Comparison of ENCODE assay signal across 8 mouse cellular contexts in the genomic region with DNA sequence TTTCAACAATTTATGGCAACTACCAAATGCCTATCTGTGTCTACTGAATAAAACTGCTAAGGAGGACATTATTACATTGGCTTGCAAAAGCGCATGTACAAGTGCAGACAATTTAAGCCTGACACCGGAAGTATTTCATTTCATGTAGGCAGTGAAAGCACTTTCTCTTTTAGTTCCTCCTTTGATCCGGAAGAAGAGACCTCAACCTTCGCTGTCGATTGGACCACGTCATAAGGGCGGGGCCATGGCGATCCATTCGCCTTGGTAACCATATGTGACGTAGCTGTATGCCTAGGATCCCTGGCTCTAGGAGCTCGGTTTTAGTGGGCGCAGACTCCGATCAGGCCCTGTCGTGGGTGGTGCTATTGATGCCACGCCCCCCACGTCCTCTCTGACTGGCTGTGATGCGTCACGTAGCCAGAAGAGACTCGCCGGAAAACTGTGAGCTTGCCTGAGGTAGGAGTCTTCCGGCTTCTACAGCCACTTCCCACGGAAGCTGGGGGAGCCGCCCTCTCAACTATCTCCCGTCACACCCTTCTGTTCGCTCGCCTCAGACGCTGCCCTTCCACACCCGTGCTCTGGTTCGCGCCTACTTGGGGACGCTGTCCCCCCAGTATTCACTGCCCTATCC. TPM values are rescaled to one million over a fixed set of nuclear protein-coding genes. Genes with fewer than 3 reads are reported as not detected.
DNase-seq lines count a peak whose midpoint lies in the region; ATAC-seq and TF ChIP-seq lines count a peak whose summit lies in the region.

No protein-coding gene starts in this region.

- H3K4me2 ChIP-seq in forebrain, embryonic 12.5 days, result peak overlapping the region; percentile 60
- peak overlapping the region; percentile 80 for H3K4me2 ChIP-seq in heart, postnatal 0 days (ENCODE audit: low read depth, low read length)
- H3K4me2 ChIP-seq in liver, embryonic 16.5 days (ENCODE audit: low read depth, low read length), result peak overlapping the region; percentile 64
- H3K4me2 ChIP-seq in neural tube, embryonic 13.5 days, result peak overlapping the region; percentile 63

- H3K4me3 ChIP-seq in E14TG2a.4 (replicated peaks; ENCODE audit: low read length), result peak overlapping the region; percentile 85
- H3K4me3 ChIP-seq in forebrain, embryonic 12.5 days (replicated peaks), result peak overlapping the region; percentile 66
- peak overlapping the region; percentile 62 for H3K4me3 ChIP-seq in heart, postnatal 0 days (ENCODE audit: low read depth, low read length)
- H3K4me3 ChIP-seq in liver, embryonic 16.5 days (ENCODE audit: low read depth, low read length), result peak overlapping the region; percentile 71
- H3K4me3 ChIP-seq in neural tube, embryonic 13.5 days, result peak overlapping the region; percentile 54
- H3K4me3 ChIP-seq in testis, adult 2 months (ENCODE audit: control insufficient read depth, low read depth, low read length), result peak overlapping the region; percentile 92

- peak; percentile 82 for TF ChIP-seq POLR2A in testis, adult 2 months (IDR thresholded peaks at IDR 0.05; ENCODE audit: control insufficient read depth, low read depth, low read length)

- ATAC-seq in forebrain, embryonic 12.5 days (ENCODE audit: low FRiP score), result peak; percentile 99
- ATAC-seq in heart, postnatal 0 days (ENCODE audit: insufficient read depth, low read depth), result peak; percentile 97
- peak; percentile 95 for ATAC-seq in liver, embryonic 16.5 days (ENCODE audit: low read depth)
- ATAC-seq in neural tube, embryonic 13.5 days (ENCODE audit: low read depth), result peak; percentile 100

- H3K9ac ChIP-seq in forebrain, embryonic 12.5 days, result peak overlapping the region; percentile 59
- peak overlapping the region; percentile 60 for H3K9ac ChIP-seq in heart, postnatal 0 days (replicated peaks; ENCODE audit: low read depth, low read length)
- peak overlapping the region; percentile 64 for H3K9ac ChIP-seq in liver, embryonic 16.5 days (ENCODE audit: low read depth, low read length)
- peak overlapping the region; percentile 74 for H3K9ac ChIP-seq in neural tube, embryonic 13.5 days

- WGBS in forebrain, embryonic 12.5 days, result 2% methylated on average over 31 of the region's 31 CpGs
- 1% methylated on average over 31 of the region's 31 CpGs for WGBS in heart, postnatal 0 days
- 1% methylated on average over 31 of the region's 31 CpGs for WGBS in liver, embryonic 16.5 days (ENCODE audit: insufficient replicate concordance)
- 2% methylated on average over 31 of the region's 31 CpGs for WGBS in neural tube, embryonic 13.5 days

- no peaks in the 10 kb centered on the region for H3K9me3 ChIP-seq in E14TG2a.4 (ENCODE audit: low read length)
- peaks cover 1% of the 10 kb centered on the region; the same call in 1 of the 2 replicates for H3K9me3 ChIP-seq in forebrain, embryonic 12.5 days
- H3K9me3 ChIP-seq in heart, postnatal 0 days (replicated peaks; ENCODE audit: control insufficient read depth, low read length), result no peaks in the 10 kb centered on the region
- no peaks in the 10 kb centered on the region for H3K9me3 ChIP-seq in liver, embryonic 16.5 days (replicated peaks; ENCODE audit: control insufficient read depth, low read length)
- peaks cover 2% of the 10 kb centered on the region for H3K9me3 ChIP-seq in neural tube, embryonic 13.5 days

- TF ChIP-seq CTCF in E14TG2a.4 (conservative IDR thresholded peaks at IDR 0.05; ENCODE audit: low read length), result no peak
- TF ChIP-seq CTCF in heart, postnatal 0 days (IDR thresholded peaks at IDR 0.05; ENCODE audit: low read depth), result no peak
- 0 out of 2 replicates have a peak, but pooled peaks have one; percentile 18 for TF ChIP-seq CTCF in testis, adult 2 months (IDR thresholded peaks at IDR 0.05; ENCODE audit: control insufficient read depth, insufficient read depth, insufficient replicate concordance, low read depth, low read length)

- no peaks in the 10 kb centered on the region for H3K36me3 ChIP-seq in E14TG2a.4 (ENCODE audit: insufficient read depth, low read length)
- H3K36me3 ChIP-seq in forebrain, embryonic 12.5 days (replicated peaks), result no peaks in the 10 kb centered on the region
- H3K36me3 ChIP-seq in heart, postnatal 0 days (replicated peaks; ENCODE audit: control insufficient read depth, insufficient read depth, low read length), result no peaks in the 10 kb centered on the region
- H3K36me3 ChIP-seq in liver, embryonic 16.5 days (ENCODE audit: control insufficient read depth, insufficient read depth), result no peaks in the 10 kb centered on the region
- no peaks in the 10 kb centered on the region for H3K36me3 ChIP-seq in neural tube, embryonic 13.5 days
- no peaks in the 10 kb centered on the region for H3K36me3 ChIP-seq in testis, adult 2 months (ENCODE audit: control insufficient read depth, insufficient read depth, low read length)

- peak; percentile 70; the same call in 1 of the 2 replicates for TF ChIP-seq EP300 in heart, postnatal 0 days (IDR thresholded peaks at IDR 0.05; ENCODE audit: low read depth)

- DNase-seq in c-Kit-positive CD71-positive TER-119-positive erythroid progenitor cells, embryonic 14.5 days (ENCODE audit: low spot score), result peak; percentile 90
- peak; percentile 99 for DNase-seq in heart, postnatal 0 days (ENCODE audit: low spot score)
- peak; percentile 96 to 98 for DNase-seq in kidney, postnatal 4 days

- H3K27ac ChIP-seq in forebrain, embryonic 12.5 days, result peak overlapping the region; percentile 91
- peak overlapping the region; percentile 97 for H3K27ac ChIP-seq in heart, postnatal 0 days (ENCODE audit: low read depth)
- peak overlapping the region; percentile 90 for H3K27ac ChIP-seq in liver, embryonic 16.5 days (ENCODE audit: low read length)
- peak overlapping the region; percentile 93 for H3K27ac ChIP-seq in neural tube, embryonic 13.5 days (replicated peaks)
- peak overlapping the region; percentile 89 for H3K27ac ChIP-seq in testis, adult 2 months (ENCODE audit: control insufficient read depth, insufficient read depth, low read depth, low read length)

- H3K27me3 ChIP-seq in E14TG2a.4 (ENCODE audit: insufficient read depth, low read length), result no peaks in the 10 kb centered on the region
- H3K27me3 ChIP-seq in forebrain, embryonic 12.5 days, result no peaks in the 10 kb centered on the region
- H3K27me3 ChIP-seq in heart, postnatal 0 days (ENCODE audit: control insufficient read depth, insufficient read depth, low read length), result no peaks in the 10 kb centered on the region
- H3K27me3 ChIP-seq in liver, embryonic 16.5 days (ENCODE audit: control insufficient read depth, insufficient read depth, low read depth, low read length), result no peaks in the 10 kb centered on the region
- H3K27me3 ChIP-seq in neural tube, embryonic 13.5 days, result peaks cover 15% of the 10 kb centered on the region; the same call in 1 of the 2 replicates
- H3K27me3 ChIP-seq in testis, adult 2 months (ENCODE audit: control insufficient read depth, insufficient read depth, low read length), result no peaks in the 10 kb centered on the region

- H3K4me1 ChIP-seq in E14TG2a.4 (replicated peaks; ENCODE audit: low read depth, low read length), result peaks cover 3% of the 10 kb centered on the region; the same call in 1 of the 2 replicates
- H3K4me1 ChIP-seq in forebrain, embryonic 12.5 days, result no peaks in the 10 kb centered on the region
- H3K4me1 ChIP-seq in heart, postnatal 0 days (ENCODE audit: control insufficient read depth, insufficient read depth), result no peaks in the 10 kb centered on the region
- no peaks in the 10 kb centered on the region for H3K4me1 ChIP-seq in liver, embryonic 16.5 days (ENCODE audit: control insufficient read depth, low read depth, low read length)
- H3K4me1 ChIP-seq in neural tube, embryonic 13.5 days (replicated peaks), result peaks cover 4% of the 10 kb centered on the region; the same call in 1 of the 2 replicates
- no peaks in the 10 kb centered on the region for H3K4me1 ChIP-seq in testis, adult 2 months (ENCODE audit: control insufficient read depth, insufficient read depth, low read length)

RNA-seq across cellular contexts. Expression of a gene that starts 36.7 kb away (rescaled TPM):
- polyA plus RNA-seq in forebrain, embryonic 12.5 days (2016; fragmentation: Nextera tagmentation; extraction: Ambion mirVana), result 20.7 and 21.6 TPM in 2 replicates
- total RNA-seq in heart, postnatal 0 days (2014; rRNA removed; ENCODE audit: low replicate concordance), result 4.8 and 9.0 TPM in 2 replicates
- polyA plus RNA-seq in heart, postnatal 0 days (2015; fragmentation: Nextera tagmentation; extraction: Ambion mirVana), result 13.4 and 13.7 TPM in 2 replicates
- polyA plus RNA-seq in liver, embryonic 16.5 days (2015; fragmentation: Nextera tagmentation; extraction: Ambion mirVana), result 3.7 and 4.8 TPM in 2 replicates
- 16.6 and 18.3 TPM in 2 replicates for polyA plus RNA-seq in neural tube, embryonic 13.5 days (2015; fragmentation: Nextera tagmentation; extraction: Ambion mirVana)
- 32.1 and 33.5 TPM in 2 replicates for polyA plus RNA-seq in testis, adult 2 months (2012; rRNA removed)

Comparison
In these comparisons a context has a peak if more than half of its experiments do, and no peak if none do; other contexts are left out.
1. Peak in every context shown above with its lines: DNase-seq, ATAC-seq, H3K4me3 ChIP-seq and H3K27ac ChIP-seq.